Mouse (Mus musculus) activated CD4-positive, CD25-positive, alpha-beta regulatory T cell, adult 4 months (primary cell): ENCODE measurements around the gene Smlr1. TPM values are rescaled to one million over a fixed set of nuclear protein-coding genes. Genes with fewer than 3 reads are reported as not detected.

Experiments used
- ATAC-seq: one replicate; pipeline ENCODE4 v1.8.0; 2017
- polyA plus RNA-seq, 2 experiments: library from polyadenylated mRNA; unstranded; fragments of 100-300 nt; shearing (Covaris generic); gene quantifications; one replicate each; pipeline ENCODE4 v1.2.1; 2017

Smlr1 gene
- not detected for polyA plus RNA-seq

DNA sequence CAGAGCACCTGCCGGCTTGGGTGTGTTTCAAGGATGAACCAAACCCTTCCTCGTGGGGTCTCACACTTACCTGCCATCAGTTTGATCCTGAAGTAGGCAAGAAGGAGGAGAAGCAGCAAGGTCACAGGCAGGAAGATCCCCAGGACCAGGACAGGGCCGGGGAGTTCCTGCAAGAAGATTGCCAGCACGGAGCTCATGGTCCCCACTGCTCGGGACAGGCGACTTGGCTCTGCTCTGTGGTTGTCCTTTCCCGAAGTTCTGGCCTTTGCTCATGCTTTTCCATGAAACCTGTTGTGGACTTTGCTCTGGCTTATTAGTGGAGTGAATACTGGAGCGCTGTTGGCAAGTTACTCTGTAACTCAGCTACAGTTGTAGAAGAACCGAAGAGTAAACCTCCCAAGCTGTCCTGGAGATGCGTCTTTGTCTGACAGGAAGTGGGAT is at the start of gene Smlr1:
TSS of gene Smlr1 (minus strand) at position 377 of the 441 bp plus-strand sequence.
- ATAC-seq = no peak

DNA sequence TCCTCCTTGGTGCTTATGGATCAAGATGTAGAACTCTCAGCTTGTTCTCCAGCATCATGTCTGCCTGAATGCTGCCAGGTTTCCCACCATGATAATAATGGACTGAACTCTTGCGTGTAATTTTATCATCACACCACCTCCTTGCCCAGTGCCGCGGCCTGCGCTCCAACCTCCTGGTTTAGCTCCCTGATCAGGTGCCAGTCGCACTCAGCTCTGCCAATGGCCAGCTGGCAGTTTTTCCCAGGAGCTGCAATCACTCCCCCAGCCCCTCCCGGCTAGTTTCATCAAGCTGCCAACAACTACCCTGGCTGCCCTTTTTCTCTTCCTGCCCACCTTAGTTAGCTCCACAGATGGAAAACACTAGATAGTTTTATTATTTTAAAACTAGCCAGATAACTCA is 48.8 kb upstream of the Smlr1 start:
- ATAC-seq = no peak

DNA sequence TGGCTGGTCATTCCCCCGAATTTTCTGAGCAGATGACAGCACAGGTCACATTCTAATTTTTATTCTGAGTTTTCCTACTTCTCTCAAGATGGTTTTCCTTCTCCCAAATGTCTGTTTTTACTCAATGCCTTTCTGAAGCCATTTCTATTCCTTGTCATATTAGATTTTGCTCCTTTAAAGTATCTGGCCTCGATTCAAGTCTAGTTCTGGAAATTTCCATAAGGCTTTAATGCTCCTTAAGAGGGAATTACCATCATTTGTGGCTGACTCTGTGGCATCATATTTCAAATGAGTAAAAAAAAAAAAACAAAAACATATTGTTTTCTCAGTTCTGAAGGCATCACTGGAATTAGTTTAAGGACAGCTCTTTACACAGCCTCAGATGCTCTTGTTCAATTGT is 44.0 kb upstream of the Smlr1 start:
- no peak for ATAC-seq

DNA sequence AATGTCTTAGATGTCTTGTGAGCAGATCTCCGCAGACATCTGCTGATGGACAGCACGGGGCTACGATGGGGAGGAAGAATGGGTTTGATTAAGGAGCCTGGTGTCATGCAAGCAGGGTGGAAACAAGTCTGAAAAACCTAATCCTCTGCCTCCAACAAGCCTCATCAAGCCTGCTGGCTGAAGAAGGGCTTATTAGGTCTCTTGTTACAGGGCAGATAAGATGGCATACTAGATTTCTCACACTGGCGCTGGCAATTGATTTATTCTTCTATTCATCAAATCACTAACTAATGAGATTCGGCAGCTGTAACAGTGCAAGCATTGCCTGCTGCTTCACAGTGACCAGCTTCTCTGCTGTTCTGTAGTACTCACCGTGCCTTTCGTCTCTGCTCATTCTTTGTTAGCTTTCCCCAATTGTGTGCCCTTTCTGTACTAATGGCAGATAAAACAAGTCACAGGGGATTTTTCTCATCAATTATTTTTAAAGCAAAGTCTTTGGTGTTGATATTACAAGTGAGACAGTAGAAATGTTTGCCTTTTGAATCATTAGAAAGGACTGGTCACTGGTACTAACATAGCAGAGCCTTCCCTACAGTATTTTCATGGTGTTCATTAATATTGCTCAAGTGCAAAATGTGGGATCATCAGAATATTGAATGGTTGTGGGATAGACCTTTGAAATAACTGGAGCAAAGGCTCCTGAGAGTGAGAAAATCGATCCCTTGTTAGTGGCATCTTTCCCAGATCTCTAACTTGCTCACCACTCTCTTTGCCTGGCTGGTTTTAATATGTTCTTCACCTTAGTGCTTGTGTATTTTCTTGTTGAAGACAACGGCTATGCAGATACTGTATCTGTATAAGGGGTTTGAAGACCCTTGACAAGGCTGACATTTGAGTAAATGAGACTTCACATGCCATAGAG is 35.5 kb upstream of the Smlr1 start:
- ATAC-seq = no peak

DNA sequence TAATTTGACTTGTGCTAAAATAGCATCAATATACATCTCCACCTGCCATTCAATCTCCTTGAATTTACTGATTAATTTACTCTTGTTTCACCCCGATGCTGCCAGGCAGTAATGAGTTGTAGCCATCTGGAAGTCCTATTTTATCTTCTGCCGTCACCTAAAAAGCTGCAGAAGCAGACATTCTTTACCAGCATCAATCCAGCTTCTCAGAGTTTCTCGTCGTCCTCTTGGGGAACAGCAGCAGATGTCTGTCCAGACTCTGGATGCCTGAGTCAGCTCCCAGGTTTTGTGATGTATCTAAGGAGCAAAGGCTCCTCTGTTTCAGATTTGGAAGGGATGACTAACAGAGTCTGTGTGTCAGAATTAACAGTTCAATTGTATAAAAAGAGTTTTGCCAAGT is 16.9 kb upstream of the Smlr1 start:
- ATAC-seq = no peak

DNA sequence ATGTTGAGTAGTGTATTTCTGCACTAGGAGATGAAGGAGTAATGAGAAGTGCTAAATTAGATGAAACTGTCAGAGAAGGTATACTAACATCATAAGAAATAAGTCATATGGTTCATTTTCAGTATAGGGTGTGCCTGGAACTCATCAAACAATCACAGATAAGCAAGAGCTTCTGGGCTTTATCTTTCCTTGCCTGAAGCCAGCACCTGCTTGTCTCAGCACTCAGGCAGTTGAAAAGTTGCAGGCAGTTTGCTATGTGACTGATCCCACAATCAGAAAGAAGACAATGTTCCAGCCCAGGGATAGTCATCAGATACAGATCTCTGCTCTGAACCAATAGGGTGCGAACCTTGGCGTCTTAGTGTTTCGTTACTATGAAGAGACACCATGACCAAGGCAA is 5.0 kb upstream of the Smlr1 start:
- no peak for ATAC-seq

DNA sequence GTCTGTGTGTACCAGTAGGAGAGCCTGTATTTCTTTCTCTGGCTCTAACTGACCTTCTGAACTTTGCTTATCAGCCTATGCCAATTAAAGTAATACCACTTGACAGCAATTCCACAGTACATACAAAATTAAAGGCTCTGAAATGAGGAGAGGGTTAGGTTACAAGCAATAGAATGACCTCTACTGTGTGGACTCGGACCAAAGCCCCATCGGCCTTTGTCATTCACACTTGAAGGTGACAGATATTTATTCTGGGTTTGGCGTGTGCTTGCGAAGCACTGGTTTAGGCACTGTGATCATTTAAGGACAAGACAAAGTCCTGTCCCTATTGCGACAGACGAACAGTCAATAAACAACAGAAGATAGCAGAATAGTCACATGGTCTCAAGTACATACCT is 3.7 kb upstream of the Smlr1 start:
- ATAC-seq = no peak

DNA sequence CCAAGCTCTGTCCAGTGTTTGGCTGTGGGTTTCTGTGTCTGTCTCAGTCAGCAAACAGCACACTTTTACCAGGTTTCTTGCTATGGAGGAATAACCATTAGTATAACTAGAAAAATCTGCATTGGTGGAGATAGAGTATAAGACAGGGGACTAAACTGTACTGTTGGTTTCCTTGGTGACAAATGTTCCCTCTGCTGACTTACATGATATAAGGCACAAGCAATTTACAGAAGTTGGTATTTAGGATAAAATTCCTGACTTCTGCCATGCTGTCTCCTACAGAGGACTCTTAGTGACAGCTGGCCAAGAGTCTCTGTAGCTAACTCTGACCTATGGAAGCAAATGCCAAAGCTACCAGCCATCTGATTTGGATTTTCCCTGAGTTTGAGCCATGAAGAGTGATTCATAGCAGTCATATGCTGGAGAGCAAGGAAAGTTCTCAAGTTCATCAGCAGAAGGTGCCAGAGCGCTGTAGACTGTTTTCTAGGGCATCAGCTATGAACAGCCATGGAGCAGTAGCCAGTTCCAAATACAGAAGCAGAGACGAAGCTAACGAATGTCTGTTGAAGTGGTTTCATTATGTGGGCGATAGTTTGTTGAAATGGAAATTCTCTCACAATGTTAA is 3.2 kb upstream of the Smlr1 start:
- ATAC-seq = no peak

DNA sequence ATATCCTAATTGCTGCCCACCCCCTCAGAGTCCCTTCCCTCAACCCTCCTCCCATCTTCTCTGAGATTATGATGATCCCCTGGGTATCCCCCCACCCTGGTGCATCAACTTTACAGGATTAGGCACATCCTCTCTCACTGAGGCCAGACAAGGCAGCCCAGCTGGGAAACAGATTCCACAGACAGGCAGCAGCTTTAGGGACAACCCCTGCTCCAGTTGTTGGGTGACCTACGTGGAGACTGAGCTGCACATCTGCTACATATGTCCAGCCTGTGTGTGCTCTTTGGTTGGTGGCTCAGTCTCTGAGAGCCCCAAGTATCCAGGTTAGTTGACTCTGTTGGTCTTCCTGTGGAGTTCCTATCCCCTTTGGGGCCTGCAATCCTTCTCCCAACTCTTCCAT is 2.7 kb upstream of the Smlr1 start:
- ATAC-seq = no peak

DNA sequence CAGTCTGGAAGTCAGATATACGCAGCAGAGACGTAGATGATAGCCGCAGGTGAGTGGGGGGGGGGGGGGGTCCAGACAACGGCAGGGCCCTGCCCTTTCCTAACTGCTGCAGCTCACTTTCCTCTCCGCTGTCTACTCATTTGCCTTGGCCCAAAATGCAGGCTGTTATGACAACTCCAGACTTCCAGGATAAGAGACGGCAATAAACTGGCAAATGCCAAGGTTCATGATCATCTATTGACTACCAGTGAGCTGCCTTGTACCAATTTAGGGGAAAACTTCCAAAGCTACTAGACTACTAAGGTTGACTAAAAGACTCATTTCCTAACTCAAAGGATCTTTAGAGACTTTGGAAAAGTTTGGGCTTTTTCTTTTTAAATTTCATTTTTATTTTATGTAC is 554 bp upstream of the Smlr1 start:
- ATAC-seq = no peak

DNA sequence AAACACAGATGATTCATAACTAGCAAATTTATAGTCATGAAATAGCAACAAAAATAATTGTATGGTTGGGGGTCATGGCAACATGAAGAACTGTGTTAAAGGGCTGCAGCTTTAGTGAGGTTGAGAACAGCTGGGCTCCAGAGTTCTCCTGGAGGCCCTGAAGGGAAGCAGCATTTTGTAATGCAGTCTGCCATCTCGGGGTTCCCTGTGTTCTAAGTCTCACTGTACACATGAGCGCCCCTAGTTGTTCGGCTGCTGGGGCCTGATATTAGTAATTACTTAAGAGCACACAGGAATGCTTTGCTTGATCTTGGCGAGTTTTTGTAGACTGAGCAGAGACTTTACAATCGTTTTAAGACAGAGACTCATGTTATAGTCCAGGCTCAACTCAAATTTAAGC is 1.6 kb downstream of the Smlr1 start:
- no peak for ATAC-seq

DNA sequence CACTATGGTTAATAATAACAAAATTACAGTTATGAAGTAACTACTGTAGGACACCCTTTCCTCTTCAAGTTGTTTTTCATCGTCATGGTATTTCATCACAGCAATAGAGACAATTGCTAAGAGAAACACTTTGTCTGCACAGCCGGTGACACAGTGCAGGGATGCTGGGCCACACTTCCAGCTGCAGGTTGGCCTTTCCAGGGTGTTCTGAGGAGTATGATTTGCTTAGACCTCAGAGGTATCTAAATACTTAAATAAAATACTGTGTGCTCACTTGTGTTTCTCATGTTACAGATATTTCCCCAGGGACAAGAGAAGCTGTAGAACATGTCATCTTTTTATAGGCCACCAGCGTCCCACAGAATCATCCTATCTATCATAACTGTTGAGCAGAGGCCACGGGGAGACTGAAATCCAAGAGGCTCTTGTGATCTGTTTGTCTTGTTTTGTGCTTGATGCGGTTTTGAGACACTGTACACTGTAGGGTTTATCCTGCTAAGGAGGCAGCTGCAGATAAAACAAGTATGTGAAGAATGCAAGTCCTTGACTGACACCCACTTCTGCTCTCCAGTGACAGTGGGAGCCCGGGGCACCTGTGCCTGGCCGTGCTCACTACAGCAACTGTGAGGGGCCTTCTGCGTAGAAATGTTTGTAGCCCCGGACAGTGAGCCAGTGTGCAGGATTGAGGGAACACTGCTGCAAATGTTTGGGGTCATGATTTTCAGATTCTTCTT is 2.4 kb downstream of the Smlr1 start:
- no peak for ATAC-seq

DNA sequence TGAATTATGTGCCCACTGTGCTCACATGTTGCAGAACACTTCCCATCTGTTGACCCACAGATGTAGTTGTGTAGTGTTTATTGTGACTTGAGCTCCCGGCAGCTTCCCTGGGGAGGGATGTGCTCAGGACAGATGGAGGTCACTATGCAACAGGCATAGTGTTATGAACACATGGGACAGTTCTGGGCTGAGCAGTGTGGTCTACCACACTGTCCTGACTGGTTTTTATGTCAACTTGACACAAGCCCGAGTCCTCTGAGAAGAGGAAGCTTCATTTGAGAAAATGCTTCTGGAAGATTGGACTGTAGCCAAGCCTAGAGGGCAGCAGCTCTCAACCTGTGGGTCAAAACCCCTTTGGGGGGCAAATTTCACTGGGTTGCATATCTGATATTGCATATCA is 3.0 kb downstream of the Smlr1 start:
- ATAC-seq = no peak

DNA sequence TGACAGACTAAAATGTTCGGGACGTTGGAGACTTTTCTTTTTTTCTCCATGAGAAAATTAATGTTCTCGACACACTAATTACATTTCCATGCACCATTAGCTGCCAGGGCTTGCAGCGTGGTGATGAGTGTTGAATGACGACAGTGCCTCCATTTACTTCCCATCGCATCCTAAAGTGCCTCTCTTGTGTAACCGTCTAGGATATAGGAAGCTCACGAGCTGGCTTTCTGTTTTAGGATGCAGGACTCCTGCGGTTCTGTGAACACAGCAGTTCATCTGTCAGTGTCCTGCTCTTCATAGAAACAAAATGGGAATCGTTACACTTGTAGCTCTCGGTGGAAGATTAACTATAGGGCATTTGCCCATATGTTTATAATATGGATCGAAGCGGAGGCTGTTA is 4.7 kb downstream of the Smlr1 start:
- ATAC-seq = no peak

DNA sequence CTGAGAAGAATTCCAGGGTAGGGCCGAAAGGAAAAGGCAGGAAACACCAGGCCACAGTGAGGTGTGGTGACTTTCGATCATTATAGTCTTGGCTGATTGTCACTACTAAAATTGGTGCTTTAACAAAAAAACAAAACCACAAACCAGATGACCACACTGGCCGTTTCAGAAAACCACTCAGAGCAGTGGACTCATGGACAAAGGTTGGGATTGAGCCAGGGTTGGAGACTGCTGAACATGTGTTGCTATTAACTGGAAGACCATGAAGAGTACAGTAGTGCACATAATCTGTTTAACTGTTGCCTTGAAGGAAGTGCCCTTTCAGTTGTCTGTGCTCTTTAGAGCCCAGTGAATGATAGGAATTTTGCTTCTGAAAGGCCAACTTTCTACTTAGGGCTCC is 8.9 kb downstream of the Smlr1 start:
- no peak for ATAC-seq

DNA sequence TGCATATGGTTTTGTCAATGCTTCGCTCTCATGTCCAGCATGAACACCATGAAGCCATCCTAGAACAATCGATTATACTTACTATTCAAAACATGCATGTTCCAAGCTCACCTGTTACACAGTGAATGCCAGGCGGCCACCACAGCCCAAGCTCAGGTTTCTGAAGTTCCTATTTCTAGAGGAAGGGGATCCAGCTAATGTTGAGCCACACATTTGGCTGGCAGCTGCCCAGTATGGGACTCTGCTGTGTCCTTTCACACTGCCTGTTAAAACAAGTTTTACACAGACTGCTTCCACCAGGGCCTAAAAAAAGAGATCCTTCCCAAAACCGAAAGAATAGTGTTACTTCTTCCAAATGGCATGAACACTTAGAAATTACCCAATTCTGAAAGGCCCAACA is 9.4 kb downstream of the Smlr1 start:
- no peak for ATAC-seq

DNA sequence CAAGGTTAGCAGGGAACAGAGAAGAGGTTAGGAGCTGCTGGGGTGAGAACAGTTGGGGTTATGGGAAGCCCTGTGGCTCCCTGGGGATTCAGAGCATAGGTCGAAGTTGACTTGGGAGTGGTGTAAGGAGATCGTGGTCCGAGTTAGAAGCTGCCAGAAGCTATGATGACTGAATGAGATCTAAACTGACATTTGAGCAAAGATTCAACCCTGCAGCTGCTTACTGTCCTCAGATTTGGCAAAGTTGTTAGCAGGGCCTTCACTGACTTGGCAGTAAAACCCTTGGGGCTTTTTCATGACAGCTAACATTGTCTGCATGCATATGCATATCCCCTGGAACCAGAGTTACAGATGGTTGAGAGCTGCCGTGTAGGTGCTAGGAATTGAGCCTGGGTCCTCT is 9.9 kb downstream of the Smlr1 start:
- ATAC-seq = no peak

DNA sequence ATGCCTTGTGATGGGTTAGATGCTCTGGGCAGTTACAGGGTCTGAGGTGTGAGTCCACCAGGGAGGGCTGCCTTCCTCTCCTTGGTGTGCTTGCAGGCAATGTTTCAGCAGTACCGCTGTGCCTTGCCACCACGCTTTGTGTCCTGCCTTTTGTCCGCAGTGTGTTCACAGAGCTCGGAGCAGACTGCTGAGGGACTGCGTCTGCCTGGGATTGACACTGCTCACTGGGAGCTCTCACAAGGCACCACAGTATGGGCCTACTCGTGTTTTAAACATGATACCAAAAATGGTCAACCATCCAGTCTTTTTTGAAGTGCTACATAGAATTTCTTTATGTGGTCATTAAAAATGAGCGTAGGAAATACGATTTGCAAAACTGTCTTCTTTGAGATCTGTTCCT is 12.3 kb downstream of the Smlr1 start:
- no peak for ATAC-seq

DNA sequence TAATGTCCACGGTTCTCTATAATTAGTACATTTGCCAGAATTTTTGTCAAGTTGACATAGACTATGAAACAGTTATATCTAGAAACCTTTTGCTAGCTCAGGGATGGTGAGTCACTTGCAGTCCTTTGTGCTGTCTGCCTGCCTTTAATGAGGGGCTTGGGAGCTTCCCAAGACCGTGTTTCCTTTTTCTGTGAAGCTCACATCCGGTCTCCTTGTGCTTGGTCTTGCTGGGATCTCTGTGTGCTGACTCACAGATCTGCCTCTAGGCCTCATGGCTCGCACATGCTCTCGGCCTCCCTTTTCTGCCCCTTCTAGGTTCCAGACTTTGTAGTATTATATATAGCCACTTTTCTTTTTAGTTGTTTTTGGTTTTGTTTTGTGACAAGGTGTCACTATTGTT is 15.6 kb downstream of the Smlr1 start:
- ATAC-seq = no peak

DNA sequence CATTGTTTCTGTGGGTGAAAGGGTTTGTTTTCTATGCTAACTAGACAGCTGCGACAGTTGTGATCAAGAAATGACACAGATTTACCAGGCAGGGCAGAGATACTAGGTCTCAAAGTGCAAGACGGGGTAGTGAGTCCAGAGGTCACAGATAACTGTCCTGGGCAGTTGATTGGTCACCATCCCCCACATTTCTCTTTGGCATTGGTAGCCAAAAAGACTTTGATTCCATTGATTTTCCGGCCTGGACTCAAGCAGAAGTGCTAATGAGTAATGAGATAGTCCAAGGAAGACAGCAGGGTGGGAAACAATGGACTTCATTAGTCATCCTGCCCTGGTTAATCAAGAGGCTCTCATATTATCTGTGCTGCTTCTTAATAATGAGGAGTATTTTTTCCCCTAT is 16.1 kb downstream of the Smlr1 start:
- no peak for ATAC-seq

DNA sequence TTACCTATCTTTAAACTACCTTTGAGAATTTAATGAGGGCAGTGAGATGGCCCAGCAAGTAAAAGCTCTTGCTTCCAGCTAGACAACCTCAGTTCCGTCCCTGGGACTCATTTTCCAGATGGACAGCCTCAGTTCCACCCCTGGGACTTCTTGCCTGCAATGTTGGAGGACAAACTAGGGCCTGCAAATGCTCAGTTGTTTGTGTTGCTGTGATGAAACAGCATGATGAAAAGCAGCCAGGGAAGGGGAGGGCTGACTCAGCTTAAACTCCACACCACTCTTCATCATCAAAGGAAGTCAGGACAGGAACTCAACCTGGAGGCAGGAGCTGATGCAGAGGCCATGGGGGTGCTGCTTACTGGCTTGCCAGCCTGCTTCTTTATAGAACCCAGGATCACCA is 22.2 kb downstream of the Smlr1 start:
- ATAC-seq = no peak

DNA sequence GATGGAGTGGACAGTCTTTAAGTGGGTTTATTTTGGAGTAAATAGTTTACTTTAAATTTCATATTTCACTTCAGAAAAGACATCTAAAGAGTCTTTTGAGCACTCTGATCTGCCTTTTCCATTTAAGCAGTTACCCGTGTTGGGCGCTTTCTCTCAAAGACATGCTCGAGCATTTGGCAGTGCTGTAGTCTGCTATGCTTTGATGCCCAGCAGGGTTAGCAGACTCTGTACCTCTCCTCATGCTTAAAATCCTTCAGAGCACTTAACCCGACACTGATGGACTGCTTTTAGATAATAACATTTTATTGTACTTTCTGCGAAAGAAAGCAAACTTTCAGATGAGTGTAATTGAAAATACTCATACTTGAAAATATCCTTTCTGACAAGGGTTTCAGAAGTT is 32.8 kb downstream of the Smlr1 start:
- ATAC-seq = no peak

DNA sequence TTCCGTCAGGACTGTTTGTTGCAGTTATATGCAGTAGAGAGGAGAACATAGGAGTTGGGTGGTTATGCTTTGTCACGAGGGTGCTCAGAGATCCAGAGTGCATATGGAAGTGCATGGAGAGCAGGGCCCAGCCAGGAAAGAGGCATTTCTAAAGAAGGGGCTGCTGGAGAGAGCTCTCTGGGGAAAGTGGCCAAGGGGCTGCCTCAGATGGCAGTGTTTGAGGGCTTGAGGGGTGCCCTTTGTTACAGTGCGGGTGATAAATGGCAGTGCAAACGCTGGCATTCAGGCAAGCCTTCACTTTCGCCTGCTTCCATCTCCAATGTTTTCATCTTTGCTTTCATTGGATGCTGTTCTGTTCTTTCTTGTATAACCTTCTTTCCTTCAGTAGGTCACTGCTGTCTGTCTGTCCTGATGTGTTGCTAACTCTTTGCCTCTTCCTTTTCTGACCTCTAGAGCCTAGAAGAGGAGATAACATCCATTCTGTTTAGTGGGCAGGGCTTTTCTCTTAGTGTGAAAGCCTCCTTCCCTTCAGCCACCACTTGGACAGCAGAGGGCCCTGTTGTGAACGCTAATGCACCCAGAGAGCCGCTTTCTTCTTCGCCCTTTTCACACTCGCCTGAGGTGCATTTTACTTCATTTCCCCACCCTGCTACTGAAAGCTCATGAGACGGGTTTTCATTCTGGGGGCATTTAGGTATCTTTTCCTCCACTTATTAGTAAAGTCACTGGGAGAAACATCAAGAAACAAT is 36.6 kb downstream of the Smlr1 start:
- ATAC-seq = no peak
